Mouse (Mus musculus) C2C12 (cell line): ENCODE measurements at regions not wholly inside any gene's neighbourhood (a gene's known extent, or its start where the extent isn't known, plus 50 kb on each side); places are given as distances from the start of the nearest gene placed in this dataset.

Experiments
- CTCF ChIP-seq: IDR thresholded peaks from one replicate; pipeline ENCODE4 v1.5.1; 2011; ENCODE audit not compliant: control insufficient read depth, insufficient read depth, insufficient read length
- FOSL1 ChIP-seq: IDR thresholded peaks from one replicate; pipeline ENCODE4 v1.8.0; 2011; ENCODE audit warnings: mild to moderate bottlenecking, low read length; ENCODE audit not compliant: poor library complexity, insufficient read depth, severe bottlenecking
- MAX ChIP-seq: IDR thresholded peaks from one replicate; pipeline ENCODE4 v1.6.1; 2011; ENCODE audit warnings: mild to moderate bottlenecking, control low read depth

- TF ChIP-seq MAX, result no peak
- TF ChIP-seq CTCF, result no peak
- TF ChIP-seq FOSL1, result no peak
Observed at GRCm38 (mm10) chr9:61492896-61493295, 120.7 kb downstream of the Tle3 start.
